Mouse (Mus musculus): ENCODE measurements at regions not wholly inside any gene's neighbourhood (a gene's known extent, or its start where the extent isn't known, plus 50 kb on each side); places are given as distances from the start of the nearest gene placed in this dataset.

DNA sequence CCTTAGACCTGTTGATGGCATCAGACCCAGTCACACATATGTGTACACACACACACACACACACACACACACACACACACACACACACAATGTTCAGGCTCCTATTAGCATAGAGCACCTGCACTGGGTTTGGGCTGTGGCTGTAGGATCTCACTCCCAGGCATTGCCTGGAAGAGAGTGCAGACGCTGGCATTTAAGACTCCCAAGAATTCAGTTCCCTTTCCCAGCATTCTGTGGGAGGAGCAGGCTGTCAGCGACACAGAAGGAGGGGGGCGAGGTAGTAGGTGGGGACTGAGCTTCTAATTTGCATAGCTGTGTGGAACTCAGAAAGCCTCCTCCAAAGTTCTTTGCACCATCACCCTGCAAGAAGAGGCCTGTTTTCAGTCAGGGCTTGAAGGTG lies 374.2 kb upstream of the Fam49b start:
- H3K27me3 ChIP-seq (replicated peaks; ENCODE audit: low read depth, poor library complexity, severe bottlenecking): no peaks in the 10 kb centered on the region
- no peaks in the 10 kb centered on the region for H3K36me3 ChIP-seq (replicated peaks)
- no peaks in the 10 kb centered on the region for H3K9me3 ChIP-seq
- peak; percentile 44 for DNase-seq (ENCODE audit: low spot score)
- H3K4me1 ChIP-seq: peaks cover 6% of the 10 kb centered on the region; the same call in 1 of the 2 replicates
- no peak overlapping the region for H3K4me3 ChIP-seq
- 8% methylated on average over 3 of the region's 3 CpGs for WGBS
- H3K27ac ChIP-seq (replicated peaks): no peak overlapping the region

DNA sequence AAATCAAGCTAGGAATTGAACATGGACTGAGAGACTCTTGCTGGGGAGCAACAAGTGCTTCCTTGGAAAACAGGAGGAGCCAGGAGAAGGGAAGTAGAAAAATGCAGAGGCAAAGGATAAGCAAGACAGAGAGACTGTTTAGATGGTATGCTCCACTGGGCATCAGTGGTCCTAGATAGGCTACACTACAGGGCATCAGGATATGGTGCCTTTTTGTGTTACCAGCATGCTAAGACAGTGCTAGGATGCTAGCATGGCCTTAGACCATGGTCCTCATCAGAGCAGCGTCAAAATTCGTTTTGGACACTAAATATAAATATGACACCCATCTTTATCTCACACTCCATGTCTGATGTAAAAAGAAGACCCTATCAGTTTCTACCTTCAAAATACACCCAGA lies 374.6 kb upstream of the Fam49b start:
- H3K4me1 ChIP-seq: peaks cover 6% of the 10 kb centered on the region; the same call in 1 of the 2 replicates
- 84% methylated on average over 2 of the region's 2 CpGs for WGBS
- DNase-seq (ENCODE audit: low spot score): no peak
- no peaks in the 10 kb centered on the region for H3K36me3 ChIP-seq (replicated peaks)
- no peak overlapping the region for H3K4me3 ChIP-seq
- no peaks in the 10 kb centered on the region for H3K9me3 ChIP-seq
- H3K27me3 ChIP-seq (replicated peaks; ENCODE audit: low read depth, poor library complexity, severe bottlenecking): no peaks in the 10 kb centered on the region
- no peak overlapping the region for H3K27ac ChIP-seq (replicated peaks)

GRCm38 (mm10) chr15:64445076-64445475 lies 372.4 kb upstream of the Gm21798 start:
- no peak for DNase-seq (ENCODE audit: low spot score)
- Histone ChIP-seq H3K4me1 (no peaks in the 10 kb centered on the region), H3K27me3 (replicated peaks; ENCODE audit: low read depth, poor library complexity, severe bottlenecking) (no peaks in the 10 kb centered on the region), H3K27ac (replicated peaks) (no peak overlapping the region), H3K4me3 (no peak overlapping the region), H3K9me3 (no peaks in the 10 kb centered on the region), H3K36me3 (replicated peaks) (no peaks in the 10 kb centered on the region)
- WGBS: 79% methylated on average over 4 of the region's 4 CpGs

- Histone ChIP-seq H3K4me1 (no peaks in the 10 kb centered on the region), H3K27ac (replicated peaks) (no peak overlapping the region), H3K9me3 (no peaks in the 10 kb centered on the region), H3K36me3 (replicated peaks) (no peaks in the 10 kb centered on the region), H3K27me3 (replicated peaks; ENCODE audit: low read depth, poor library complexity, severe bottlenecking) (no peaks in the 10 kb centered on the region), H3K4me3 (no peak overlapping the region)
- no peak for DNase-seq (ENCODE audit: low spot score)
- 84% methylated on average over 9 of the region's 9 CpGs for WGBS
These were observed 371.0 kb upstream of the Gm21798 start for GRCm38 (mm10) chr15:64446411-64447072.

DNA sequence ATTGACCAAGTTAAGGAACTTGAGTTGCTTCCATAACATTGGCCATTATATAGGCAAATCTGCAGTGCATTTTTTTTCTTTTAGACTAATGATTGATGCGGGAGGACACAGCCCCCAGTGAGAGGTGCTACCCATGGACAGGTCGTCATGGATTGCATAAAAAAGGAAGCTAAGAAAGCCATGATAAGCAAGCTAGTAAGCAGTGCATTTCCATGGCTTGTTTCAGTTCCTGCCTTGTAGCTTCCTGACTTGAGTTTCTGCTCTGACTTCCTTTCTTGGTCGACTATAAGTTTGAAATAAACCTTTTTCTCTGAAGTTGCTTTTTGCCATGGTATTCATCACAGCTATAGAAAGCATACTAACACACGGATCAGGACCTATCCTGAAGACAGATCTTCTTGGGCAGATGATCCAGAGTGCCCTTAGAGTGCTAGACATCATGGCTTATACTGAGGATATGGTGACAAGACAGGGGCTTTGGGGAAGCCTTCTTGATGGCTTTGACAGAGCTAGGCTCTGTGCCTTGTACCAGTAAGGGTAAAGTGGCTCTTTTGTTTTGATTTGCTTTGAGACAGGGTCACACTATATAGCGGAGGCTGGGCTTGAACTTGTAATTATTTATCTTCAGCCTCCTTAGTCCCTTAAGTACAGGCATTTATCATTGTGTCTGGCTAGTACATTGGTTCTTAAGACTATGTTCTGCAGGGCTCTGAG lies 370.1 kb upstream of the Gm21798 start:
- Histone ChIP-seq H3K9me3 (no peaks in the 10 kb centered on the region), H3K4me3 (no peak overlapping the region), H3K4me1 (no peaks in the 10 kb centered on the region), H3K27ac (replicated peaks) (no peak overlapping the region), H3K27me3 (replicated peaks; ENCODE audit: low read depth, poor library complexity, severe bottlenecking) (no peaks in the 10 kb centered on the region), H3K36me3 (replicated peaks) (no peaks in the 10 kb centered on the region)
- WGBS: 82% methylated on average over 5 of the region's 5 CpGs
- DNase-seq (ENCODE audit: low spot score): no peak

GRCm38 (mm10) chr15:64448581-64449140 lies 368.8 kb upstream of the Gm21798 start:
- H3K36me3 ChIP-seq (replicated peaks): no peaks in the 10 kb centered on the region
- no peak for DNase-seq (ENCODE audit: low spot score)
- H3K9me3 ChIP-seq: no peaks in the 10 kb centered on the region
- 91% methylated on average over 7 of the region's 7 CpGs for WGBS
- no peaks in the 10 kb centered on the region for H3K4me1 ChIP-seq
- no peak overlapping the region for H3K27ac ChIP-seq (replicated peaks)
- H3K4me3 ChIP-seq: no peak overlapping the region
- H3K27me3 ChIP-seq (replicated peaks; ENCODE audit: low read depth, poor library complexity, severe bottlenecking): no peaks in the 10 kb centered on the region

DNA sequence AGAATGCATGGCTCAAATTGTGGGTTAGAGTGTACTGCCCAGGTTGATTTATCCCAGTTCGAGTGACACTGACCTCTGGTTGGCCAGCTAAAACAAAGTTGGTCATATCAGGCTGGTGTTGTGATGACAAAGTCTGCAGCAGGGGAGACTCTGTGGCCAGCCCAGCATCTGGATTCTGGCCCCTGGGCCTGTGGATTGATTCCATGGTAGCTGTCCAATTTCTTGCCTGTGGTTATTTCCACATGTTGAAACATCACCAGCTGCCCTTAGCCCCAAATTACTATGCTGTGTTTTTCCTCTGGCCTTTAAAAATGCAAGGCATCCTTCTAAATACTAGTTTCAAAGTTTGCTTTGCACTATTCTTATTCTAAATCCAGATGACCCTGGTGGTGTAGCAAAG lies 346.8 kb upstream of the Gm21798 start:
- WGBS: 79% methylated on average over 1 of the region's 1 CpGs
- no peaks in the 10 kb centered on the region for H3K27me3 ChIP-seq (replicated peaks; ENCODE audit: low read depth, poor library complexity, severe bottlenecking)
- no peak overlapping the region for H3K4me3 ChIP-seq
- H3K27ac ChIP-seq (replicated peaks): no peak overlapping the region
- no peak for DNase-seq (ENCODE audit: low spot score)
- no peaks in the 10 kb centered on the region for H3K9me3 ChIP-seq
- H3K4me1 ChIP-seq: no peaks in the 10 kb centered on the region
- no peaks in the 10 kb centered on the region for H3K36me3 ChIP-seq (replicated peaks)

DNA sequence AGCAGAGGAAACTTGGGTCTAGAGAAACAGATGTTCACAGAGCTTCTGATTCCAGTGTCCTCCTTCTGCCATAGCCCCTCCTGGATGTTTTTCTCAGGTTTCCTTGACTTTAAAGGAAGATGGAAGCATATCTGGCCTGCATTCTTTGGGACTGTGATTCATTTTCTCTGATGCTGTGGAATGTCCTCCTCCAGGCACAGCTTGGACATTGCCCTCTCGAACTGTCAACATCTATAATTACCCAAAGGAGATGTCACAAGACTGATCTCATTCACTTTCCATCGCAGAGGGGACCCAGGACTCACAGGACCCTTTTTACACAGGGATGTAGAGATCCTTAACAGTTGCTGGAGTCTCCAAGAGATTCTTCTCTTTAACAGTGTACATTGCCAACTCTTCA lies 345.9 kb upstream of the Gm21798 start:
- H3K9me3 ChIP-seq: no peaks in the 10 kb centered on the region
- 64% methylated on average over 2 of the region's 2 CpGs for WGBS
- no peak overlapping the region for H3K27ac ChIP-seq (replicated peaks)
- DNase-seq (ENCODE audit: low spot score): no peak
- H3K36me3 ChIP-seq (replicated peaks): no peaks in the 10 kb centered on the region
- H3K27me3 ChIP-seq (replicated peaks; ENCODE audit: low read depth, poor library complexity, severe bottlenecking): no peaks in the 10 kb centered on the region
- no peak overlapping the region for H3K4me3 ChIP-seq
- no peaks in the 10 kb centered on the region for H3K4me1 ChIP-seq

- 93% methylated on average over 1 of the region's 1 CpGs for WGBS
- no peaks in the 10 kb centered on the region for H3K9me3 ChIP-seq
- no peaks in the 10 kb centered on the region for H3K36me3 ChIP-seq (replicated peaks)
These were observed 343.3 kb upstream of the Gm21798 start for GRCm38 (mm10) chr15:64474236-64474635.

GRCm38 (mm10) chr15:64477131-64477530 lies 340.4 kb upstream of the Gm21798 start:
- Histone ChIP-seq H3K27me3 (replicated peaks; ENCODE audit: low read depth, poor library complexity, severe bottlenecking) (no peaks in the 10 kb centered on the region), H3K4me3 (no peak overlapping the region), H3K9me3 (no peaks in the 10 kb centered on the region), H3K4me1 (peaks cover 8% of the 10 kb centered on the region), H3K36me3 (replicated peaks) (no peaks in the 10 kb centered on the region), H3K27ac (replicated peaks) (no peak overlapping the region)
- DNase-seq (ENCODE audit: low spot score): no peak
- WGBS: 86% methylated on average over 5 of the region's 5 CpGs

More at GRCm38 (mm10) chr15:64474236-64474635, 343.3 kb upstream of the Gm21798 start:
- H3K4me3 ChIP-seq: no peak overlapping the region
- H3K27me3 ChIP-seq (replicated peaks; ENCODE audit: low read depth, poor library complexity, severe bottlenecking): no peaks in the 10 kb centered on the region
- DNase-seq (ENCODE audit: low spot score): no peak
- H3K4me1 ChIP-seq: no peaks in the 10 kb centered on the region
- no peak overlapping the region for H3K27ac ChIP-seq (replicated peaks)

DNA sequence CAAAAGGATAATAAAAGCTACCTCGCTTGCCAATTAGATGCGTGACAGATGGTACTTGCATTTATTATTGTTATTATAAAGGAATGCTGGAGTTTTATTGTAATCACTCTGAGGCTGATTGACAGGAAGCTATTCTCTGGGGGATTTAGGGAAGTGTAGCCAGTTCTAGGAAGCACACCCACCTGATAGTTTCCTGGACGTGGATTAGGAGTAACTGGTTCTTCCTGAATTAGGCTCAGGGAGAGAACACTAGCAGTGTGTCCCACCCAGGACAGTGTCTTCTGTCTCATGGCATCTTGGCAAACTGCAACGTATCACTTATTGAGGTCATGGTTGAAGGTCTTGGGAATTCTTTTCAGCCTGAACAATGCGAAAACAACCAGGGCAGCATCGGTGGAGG lies 336.9 kb upstream of the Gm21798 start:
- 58% methylated on average over 6 of the region's 6 CpGs for WGBS
- Histone ChIP-seq H3K4me3 (no peak overlapping the region), H3K27ac (replicated peaks) (no peak overlapping the region), H3K4me1 (peaks cover 8% of the 10 kb centered on the region), H3K36me3 (replicated peaks) (no peaks in the 10 kb centered on the region), H3K9me3 (no peaks in the 10 kb centered on the region), H3K27me3 (replicated peaks; ENCODE audit: low read depth, poor library complexity, severe bottlenecking) (no peaks in the 10 kb centered on the region)
- no peak for DNase-seq (ENCODE audit: low spot score)

- H3K27ac ChIP-seq (replicated peaks): no peak overlapping the region
- H3K4me1 ChIP-seq: peaks cover 8% of the 10 kb centered on the region
- no peak overlapping the region for H3K4me3 ChIP-seq
- H3K36me3 ChIP-seq (replicated peaks): no peaks in the 10 kb centered on the region
- no peaks in the 10 kb centered on the region for H3K9me3 ChIP-seq
- H3K27me3 ChIP-seq (replicated peaks; ENCODE audit: low read depth, poor library complexity, severe bottlenecking): no peaks in the 10 kb centered on the region
- DNase-seq (ENCODE audit: low spot score): no peak
These were observed 336.3 kb upstream of the Gm21798 start for GRCm38 (mm10) chr15:64481226-64481625.

GRCm38 (mm10) chr15:64482960-64483359 lies 334.5 kb upstream of the Gm21798 start:
- DNase-seq (ENCODE audit: low spot score): no peak
- Histone ChIP-seq H3K9me3 (no peaks in the 10 kb centered on the region), H3K27ac (replicated peaks) (no peak overlapping the region), H3K27me3 (replicated peaks; ENCODE audit: low read depth, poor library complexity, severe bottlenecking) (no peaks in the 10 kb centered on the region), H3K4me3 (no peak overlapping the region), H3K36me3 (replicated peaks) (no peaks in the 10 kb centered on the region), H3K4me1 (peaks cover 12% of the 10 kb centered on the region)
- WGBS: 89% methylated on average over 5 of the region's 5 CpGs
